Mouse (Mus musculus) cortical plate, adult 2 months (tissue): ENCODE measurements around the gene Bach2.

Experiments used
- CTCF ChIP-seq: fragments of 200-500 bp; IDR thresholded peaks from 2 replicates; pipeline ENCODE4 v1.5.1; 2011; ENCODE audit warnings: mild to moderate bottlenecking, control low read depth, low read length; ENCODE audit not compliant: insufficient read depth; ENCODE audit errors: extremely low read depth
- POLR2A ChIP-seq: fragments of 200-500 bp; IDR thresholded peaks from 2 replicates; pipeline ENCODE4 v1.6.1; 2011; ENCODE audit warnings: mild to moderate bottlenecking, low read length, control low read depth; ENCODE audit not compliant: insufficient read depth; ENCODE audit errors: extremely low read depth

- TF ChIP-seq CTCF (no peak), POLR2A (no peak)
Measured at GRCm38 (mm10) chr4:32247463-32248113, 9.0 kb downstream of the Bach2 start.
